Comparison of ENCODE assay signal across 25 mouse cellular contexts in the genomic region with DNA sequence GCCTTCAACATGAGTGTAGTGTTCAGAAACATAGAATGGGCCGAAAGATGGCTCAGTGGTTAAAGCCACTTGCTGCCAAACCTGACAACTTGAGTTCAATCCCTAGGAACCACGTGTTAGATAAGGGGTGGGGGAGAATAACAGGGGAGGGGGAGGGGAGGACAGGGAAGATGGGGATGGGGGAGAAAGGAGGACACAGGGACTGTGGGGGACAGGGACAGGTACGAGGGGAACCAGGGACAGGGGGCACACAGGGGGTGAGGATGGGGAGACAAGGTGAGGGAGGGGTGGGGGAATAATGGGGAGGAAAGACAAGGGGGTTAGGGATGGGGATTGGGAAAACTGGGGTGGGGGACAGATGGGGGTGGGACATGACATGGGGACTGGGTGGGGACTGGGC. TPM values are rescaled to one million over a fixed set of nuclear protein-coding genes. Genes with fewer than 3 reads are reported as not detected.
DNase-seq lines count a peak whose midpoint lies in the region; ATAC-seq and TF ChIP-seq lines count a peak whose summit lies in the region.
"Had no signal": no experiment of that assay in that cellular context is flagged by ENCODE, and none has a peak within 500 bp of the region (broad histone marks: within the 10 kb centered on the region; RNA-seq: fewer than 3 reads in every experiment).

No protein-coding gene starts in this region.

- H3K27me3 ChIP-seq in heart, postnatal 0 days (ENCODE audit: control insufficient read depth, insufficient read depth, low read length) = no peaks in the 10 kb centered on the region
- H3K27me3 ChIP-seq in heart, embryonic 12.5 days (replicated peaks) = no peaks in the 10 kb centered on the region
- H3K27me3 ChIP-seq in megakaryocyte, embryonic 14.5 days (replicated peaks) = no peaks in the 10 kb centered on the region
- no peaks in the 10 kb centered on the region for H3K27me3 ChIP-seq in hindbrain, embryonic 12.5 days
- H3K27me3 ChIP-seq: limb, embryonic 12.5 days; midbrain, embryonic 12.5 days; neural tube, embryonic 15.5 days had no signal

- H3K36me3 ChIP-seq in heart, postnatal 0 days (replicated peaks; ENCODE audit: control insufficient read depth, insufficient read depth, low read length) = no peaks in the 10 kb centered on the region
- H3K36me3 ChIP-seq in heart, embryonic 12.5 days = no peaks in the 10 kb centered on the region
- peaks cover 9% of the 10 kb centered on the region for H3K36me3 ChIP-seq in megakaryocyte, embryonic 14.5 days (replicated peaks; ENCODE audit: low read length)
- H3K36me3 ChIP-seq in hindbrain, embryonic 12.5 days = no peaks in the 10 kb centered on the region
- H3K36me3 ChIP-seq: forebrain, embryonic 10.5 days; hindbrain, embryonic 10.5 days; limb, embryonic 12.5 days; midbrain, embryonic 12.5 days; neural tube, embryonic 15.5 days had no signal

- no peak for TF ChIP-seq CTCF in heart, postnatal 0 days (IDR thresholded peaks at IDR 0.05; ENCODE audit: low read depth)

- H3K27ac ChIP-seq in heart, postnatal 0 days (ENCODE audit: low read depth) = 0 out of 2 replicates have a peak overlapping the region, but pooled peaks have one; percentile 71
- H3K27ac ChIP-seq in heart, embryonic 12.5 days (ENCODE audit: poor library complexity, severe bottlenecking) = no peak overlapping the region
- no peak overlapping the region for H3K27ac ChIP-seq in hindbrain, embryonic 12.5 days
- H3K27ac ChIP-seq: forebrain, embryonic 10.5 days; hindbrain, embryonic 10.5 days; hindbrain, postnatal 0 days; limb, embryonic 12.5 days; midbrain, embryonic 12.5 days; neural tube, embryonic 15.5 days had no signal

- 39% methylated on average over 3 of the region's 3 CpGs for whole genome bisulfite sequencing in heart, postnatal 0 days
- 60% methylated on average over 3 of the region's 3 CpGs for WGBS in heart, embryonic 12.5 days
- 70% methylated on average over 3 of the region's 3 CpGs for WGBS in hindbrain, embryonic 12.5 days

- H3K4me1 ChIP-seq in heart, postnatal 0 days (ENCODE audit: control insufficient read depth, insufficient read depth) = no peaks in the 10 kb centered on the region
- no peaks in the 10 kb centered on the region for H3K4me1 ChIP-seq in heart, embryonic 12.5 days (replicated peaks)
- peaks cover 60% of the 10 kb centered on the region for H3K4me1 ChIP-seq in megakaryocyte, embryonic 14.5 days
- H3K4me1 ChIP-seq in hindbrain, embryonic 12.5 days = no peaks in the 10 kb centered on the region
- H3K4me1 ChIP-seq: forebrain, embryonic 10.5 days; hindbrain, embryonic 10.5 days; limb, embryonic 12.5 days; midbrain, embryonic 12.5 days; neural tube, embryonic 15.5 days had no signal

- peaks cover 6% of the 10 kb centered on the region; the same call in 1 of the 2 replicates for H3K9me3 ChIP-seq in heart, postnatal 0 days (replicated peaks; ENCODE audit: control insufficient read depth, low read length)
- peaks cover 8% of the 10 kb centered on the region; the same call in 1 of the 2 replicates for H3K9me3 ChIP-seq in heart, embryonic 12.5 days (replicated peaks)
- H3K9me3 ChIP-seq in megakaryocyte, embryonic 14.5 days = peaks cover 15% of the 10 kb centered on the region
- H3K9me3 ChIP-seq in hindbrain, embryonic 12.5 days (replicated peaks) = peaks cover 5% of the 10 kb centered on the region; the same call in 1 of the 2 replicates
- H3K9me3 ChIP-seq: forebrain, embryonic 10.5 days; limb, embryonic 12.5 days; neural tube, embryonic 15.5 days had no signal

- DNase-seq in heart, postnatal 0 days (ENCODE audit: low spot score) = no peak
- peak; percentile 6 for DNase-seq in thymus, postnatal 4 days
- no peak for DNase-seq in thymus, postnatal 36 days
- no peak for DNase-seq in cerebellum, adult 11-12 months
- DNase-seq: adrenal gland, postnatal 14 days; cerebellum, adult 11 months; cerebellum, postnatal 14 days; forebrain, postnatal 0 days; gastrocnemius, postnatal 25 days; kidney, postnatal 4 days; lung, postnatal 4 days; right cerebral cortex, adult 18-20 months had no signal

- H3K9ac ChIP-seq in heart, postnatal 0 days (replicated peaks; ENCODE audit: low read depth, low read length) = no peak overlapping the region
- H3K9ac ChIP-seq in heart, embryonic 12.5 days = no peak overlapping the region
- no peak overlapping the region for H3K9ac ChIP-seq in hindbrain, embryonic 12.5 days
- H3K9ac ChIP-seq: forebrain, postnatal 0 days; limb, embryonic 12.5 days; lung, embryonic 14.5 days; midbrain, embryonic 12.5 days; neural tube, embryonic 15.5 days had no signal

- H3K4me3 ChIP-seq in heart, postnatal 0 days (ENCODE audit: low read depth, low read length) = no peak overlapping the region
- H3K4me3 ChIP-seq in heart, embryonic 12.5 days = no peak overlapping the region
- H3K4me3 ChIP-seq in megakaryocyte, embryonic 14.5 days (replicated peaks) = peak overlapping the region; percentile 85
- H3K4me3 ChIP-seq in hindbrain, embryonic 12.5 days = no peak overlapping the region
- H3K4me3 ChIP-seq: forebrain, embryonic 10.5 days; hindbrain, embryonic 10.5 days; limb, embryonic 12.5 days; midbrain, embryonic 12.5 days; neural tube, embryonic 15.5 days had no signal

- no peak for TF ChIP-seq EP300 in heart, postnatal 0 days (IDR thresholded peaks at IDR 0.05; ENCODE audit: low read depth)

- ATAC-seq in heart, postnatal 0 days (ENCODE audit: insufficient read depth, low read depth) = no peak
- ATAC-seq in heart, embryonic 12.5 days (ENCODE audit: insufficient number of reproducible peaks, low FRiP score) = no peak
- ATAC-seq in megakaryocyte, adult 5-6 weeks (ENCODE audit: poor library complexity, severe bottlenecking) = no peak
- no peak for ATAC-seq in hindbrain, embryonic 12.5 days (ENCODE audit: low FRiP score)
- ATAC-seq: forebrain, postnatal 0 days; hindbrain, postnatal 0 days; intestine, postnatal 0 days had no signal

- no peak overlapping the region for H3K4me2 ChIP-seq in heart, postnatal 0 days (ENCODE audit: low read depth, low read length)
- H3K4me2 ChIP-seq in heart, embryonic 12.5 days = no peak overlapping the region
- no peak overlapping the region for H3K4me2 ChIP-seq in hindbrain, embryonic 12.5 days (replicated peaks)
- H3K4me2 ChIP-seq: limb, embryonic 12.5 days; midbrain, embryonic 12.5 days; neural tube, embryonic 15.5 days had no signal

RNA-seq across cellular contexts. Expression of gene H2-Ob, which starts 1.7 kb away (rescaled TPM):
- not detected in 2 replicates for total RNA-seq in heart, postnatal 0 days (2014; rRNA removed; ENCODE audit: low replicate concordance)
- polyA plus RNA-seq in heart, postnatal 0 days (2015; fragmentation: Nextera tagmentation; extraction: Ambion mirVana) = 0.08 and 0.14 TPM in 2 replicates
- polyA plus RNA-seq in heart, embryonic 12.5 days (2016; fragmentation: Nextera tagmentation; extraction: Ambion mirVana) = 0.15 TPM in 1 of 2 replicates, not detected in the other
- 0.76 TPM in 1 of 2 replicates, not detected in the other for polyA plus RNA-seq in megakaryocyte, embryonic 14.5 days (2012; ENCODE audit: insufficient read depth, low replicate concordance)
- 4.2 and 4.7 TPM in 2 replicates for total RNA-seq in megakaryocyte, adult 5-6 weeks (2015)
- total RNA-seq in megakaryocyte, adult 5-6 weeks (2017) = 2.4 and 2.5 TPM in 2 replicates
- not detected in 2 replicates for polyA plus RNA-seq in hindbrain, embryonic 12.5 days (2016; fragmentation: Nextera tagmentation; extraction: Ambion mirVana)
- polyA plus RNA-seq: embryonic facial prominence, embryonic 11.5 days; forebrain, embryonic 10.5 days; limb, embryonic 12.5 days; lung, embryonic 14.5 days; midbrain, embryonic 12.5 days had no signal

RNA-seq across cellular contexts. Expression of gene H2-Ab1, which starts 17.1 kb away (rescaled TPM):
- total RNA-seq in heart, postnatal 0 days (2014; rRNA removed; ENCODE audit: low replicate concordance) = 0.69 and 4.1 TPM in 2 replicates
- polyA plus RNA-seq in heart, postnatal 0 days (2015; fragmentation: Nextera tagmentation; extraction: Ambion mirVana) = 2.0 and 3.6 TPM in 2 replicates
- polyA plus RNA-seq in heart, embryonic 12.5 days (2016; fragmentation: Nextera tagmentation; extraction: Ambion mirVana) = 11.8 and 15.2 TPM in 2 replicates
- 1.8 TPM in 1 of 2 replicates, not detected in the other for polyA plus RNA-seq in megakaryocyte, embryonic 14.5 days (2012; ENCODE audit: insufficient read depth, low replicate concordance)
- 145 and 162 TPM in 2 replicates for total RNA-seq in megakaryocyte, adult 5-6 weeks (2015)
- 136 and 181 TPM in 2 replicates for total RNA-seq in megakaryocyte, adult 5-6 weeks (2017)
- 1.5 and 1.7 TPM in 2 replicates for polyA plus RNA-seq in hindbrain, embryonic 12.5 days (2016; fragmentation: Nextera tagmentation; extraction: Ambion mirVana)

RNA-seq across cellular contexts. Expression of gene Tap2, which starts 37.0 kb away (rescaled TPM):
- 3.3 and 14.5 TPM in 2 replicates for total RNA-seq in heart, postnatal 0 days (2014; rRNA removed; ENCODE audit: low replicate concordance)
- 7.0 and 7.5 TPM in 2 replicates for polyA plus RNA-seq in heart, postnatal 0 days (2015; fragmentation: Nextera tagmentation; extraction: Ambion mirVana)
- 1.3 and 1.7 TPM in 2 replicates for polyA plus RNA-seq in heart, embryonic 12.5 days (2016; fragmentation: Nextera tagmentation; extraction: Ambion mirVana)
- 87.3 and 103 TPM in 2 replicates for polyA plus RNA-seq in megakaryocyte, embryonic 14.5 days (2012; ENCODE audit: insufficient read depth, low replicate concordance)
- total RNA-seq in megakaryocyte, adult 5-6 weeks (2015) = 6.4 and 7.1 TPM in 2 replicates
- 34.2 and 35.9 TPM in 2 replicates for total RNA-seq in megakaryocyte, adult 5-6 weeks (2017)
- 1.3 and 1.4 TPM in 2 replicates for polyA plus RNA-seq in hindbrain, embryonic 12.5 days (2016; fragmentation: Nextera tagmentation; extraction: Ambion mirVana)

RNA-seq across cellular contexts. Expression of gene Psmb8, which starts 42.8 kb away (rescaled TPM):
- 9.7 and 11.0 TPM in 2 replicates for total RNA-seq in heart, postnatal 0 days (2014; rRNA removed; ENCODE audit: low replicate concordance)
- polyA plus RNA-seq in heart, postnatal 0 days (2015; fragmentation: Nextera tagmentation; extraction: Ambion mirVana) = 9.4 and 9.9 TPM in 2 replicates
- 1.9 and 2.0 TPM in 2 replicates for polyA plus RNA-seq in heart, embryonic 12.5 days (2016; fragmentation: Nextera tagmentation; extraction: Ambion mirVana)
- polyA plus RNA-seq in megakaryocyte, embryonic 14.5 days (2012; ENCODE audit: insufficient read depth, low replicate concordance) = 16.6 and 74.9 TPM in 2 replicates
- 230 and 263 TPM in 2 replicates for total RNA-seq in megakaryocyte, adult 5-6 weeks (2015)
- total RNA-seq in megakaryocyte, adult 5-6 weeks (2017) = 339 and 455 TPM in 2 replicates
- 1.8 and 2.9 TPM in 2 replicates for polyA plus RNA-seq in hindbrain, embryonic 12.5 days (2016; fragmentation: Nextera tagmentation; extraction: Ambion mirVana)

RNA-seq across cellular contexts. Expression of gene H2-Aa, which starts 47.3 kb away (rescaled TPM):
- total RNA-seq in heart, postnatal 0 days (2014; rRNA removed; ENCODE audit: low replicate concordance) = 5.8 TPM in 1 of 2 replicates, not detected in the other
- 1.7 and 2.5 TPM in 2 replicates for polyA plus RNA-seq in heart, postnatal 0 days (2015; fragmentation: Nextera tagmentation; extraction: Ambion mirVana)
- polyA plus RNA-seq in heart, embryonic 12.5 days (2016; fragmentation: Nextera tagmentation; extraction: Ambion mirVana) = 0.20 and 0.33 TPM in 2 replicates
- 0.64 TPM in 1 of 2 replicates, not detected in the other for polyA plus RNA-seq in megakaryocyte, embryonic 14.5 days (2012; ENCODE audit: insufficient read depth, low replicate concordance)
- total RNA-seq in megakaryocyte, adult 5-6 weeks (2015) = 193 and 213 TPM in 2 replicates
- 91.8 and 109 TPM in 2 replicates for total RNA-seq in megakaryocyte, adult 5-6 weeks (2017)
- polyA plus RNA-seq in hindbrain, embryonic 12.5 days (2016; fragmentation: Nextera tagmentation; extraction: Ambion mirVana) = 0.19 TPM in 1 of 2 replicates, not detected in the other
- polyA plus RNA-seq: embryonic facial prominence, embryonic 11.5 days; hindbrain, embryonic 10.5 days; limb, embryonic 12.5 days had no signal

Comparison
In these comparisons a context has a peak if more than half of its experiments do, and no peak if none do; other contexts are left out.
1. RNA of gene Tap2, which starts 37.0 kb away (polyA plus RNA-seq): 87.3 to 103 TPM in megakaryocyte, embryonic 14.5 days; 7.0 to 7.5 TPM in heart, postnatal 0 days, 1.3 to 1.7 TPM in heart, embryonic 12.5 days and 1.3 to 1.4 TPM in hindbrain, embryonic 12.5 days; every median in the first group is over 10 times any median in the second.